Mouse (Mus musculus): Measurements from ENCODE around the gene Adcy7. TPM values are rescaled to one million over a fixed set of nuclear protein-coding genes. Genes with fewer than 3 reads are reported as not detected.
A peak's percentile ranks its signal among the peaks of the same experiment; 100 is the strongest.

Gene Adcy7
- polyA plus RNA-seq (2012; rRNA removed), result 6.4 and 7.7 TPM in 2 replicates

DNA sequence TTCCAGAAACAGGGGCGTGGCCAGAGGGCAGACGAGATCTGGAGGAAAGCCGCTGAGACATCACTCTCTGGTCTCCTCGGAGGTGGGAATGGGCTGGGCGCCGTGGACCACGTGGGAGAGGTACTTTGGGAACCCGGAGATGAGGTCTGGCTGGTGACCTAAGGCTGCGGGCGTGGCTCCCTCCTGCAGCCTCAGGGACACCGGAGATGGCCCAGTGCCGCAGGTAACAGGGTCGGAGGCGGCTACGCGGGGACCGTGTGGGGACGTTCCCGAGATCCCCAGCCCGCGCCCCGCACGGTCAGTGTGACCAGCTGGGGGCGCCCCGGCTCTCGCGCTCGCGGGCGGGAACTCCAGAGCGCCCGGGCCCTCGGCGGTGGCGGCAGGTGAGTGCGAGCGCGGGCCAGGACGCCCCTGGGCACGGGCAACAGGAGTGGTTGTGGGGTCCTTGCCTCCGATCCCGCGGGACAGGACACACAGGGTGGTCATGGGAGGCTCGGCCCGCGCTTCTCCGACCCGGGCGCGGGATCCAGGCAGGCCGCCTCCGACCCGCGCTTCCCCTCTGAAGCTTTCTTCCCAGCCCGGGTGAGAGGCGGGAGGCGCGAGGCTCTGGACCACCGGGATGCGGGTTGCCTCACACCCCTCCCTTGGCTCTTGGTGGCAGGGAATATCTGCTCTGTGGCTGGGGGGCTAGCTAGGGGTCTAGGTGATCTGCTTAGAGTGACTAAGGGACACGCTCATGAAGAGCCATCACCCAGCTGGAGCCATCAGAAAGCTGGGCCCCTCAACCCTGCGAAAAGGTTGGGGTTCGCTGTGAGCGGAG, at the start of gene Adcy7:
TSS of gene Adcy7 (plus strand) at position 173 of the 820 bp plus-strand sequence.
- H3K27me3 ChIP-seq (ENCODE audit: control insufficient read depth, insufficient read depth, low read length), result peaks cover 8% of the 10 kb centered on the region; the same call in 1 of the 2 replicates
- H3K36me3 ChIP-seq (ENCODE audit: control insufficient read depth, insufficient read depth, low read length), result no peaks in the 10 kb centered on the region
- no peak for TF ChIP-seq POLR2A (IDR thresholded peaks at IDR 0.05; ENCODE audit: low read depth, low read length)
- TF ChIP-seq CTCF (IDR thresholded peaks at IDR 0.05; ENCODE audit: extremely low read depth, insufficient read length, insufficient replicate concordance, low read depth, low read length), result no peak; the same call in 1 of the 2 replicates
- no peaks in the 10 kb centered on the region; the same call in 1 of the 2 replicates for H3K4me1 ChIP-seq (ENCODE audit: control insufficient read depth, insufficient read depth, insufficient read length, low read length)
- H3K27ac ChIP-seq (ENCODE audit: insufficient read depth, low read depth, low read length), result no peak within 1 kb of the TSS
- 7% methylated on average over 64 of the region's 64 CpGs for WGBS
- H3K4me3 ChIP-seq (ENCODE audit: low read depth, low read length), result peak within 1 kb of the TSS; percentile 59

DNA sequence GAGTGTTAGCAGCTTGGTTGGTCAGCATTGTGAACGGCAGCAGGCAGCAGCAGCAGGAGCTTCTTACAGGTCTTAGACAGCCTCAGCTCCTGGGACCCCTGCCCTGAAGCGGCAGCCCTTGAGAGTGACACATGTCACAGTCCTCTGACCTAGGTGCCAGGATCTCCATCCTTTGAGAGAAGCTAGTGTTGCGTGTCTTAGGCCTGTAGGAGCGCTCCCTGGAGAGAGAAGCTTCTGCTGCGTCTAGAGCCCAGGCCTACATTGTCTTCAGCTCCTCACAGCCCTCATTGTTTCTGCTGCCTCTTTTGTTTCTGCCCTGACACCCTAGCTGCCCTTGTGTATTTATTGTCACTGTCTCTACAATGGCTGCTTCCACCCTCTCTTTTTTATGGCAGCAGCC, 46.8 kb upstream of the Adcy7 start:
- Histone ChIP-seq H3K27me3 (ENCODE audit: control insufficient read depth, insufficient read depth, low read length) (no peaks in the 10 kb centered on the region), H3K4me1 (ENCODE audit: control insufficient read depth, insufficient read depth, insufficient read length, low read length) (peaks cover 10% of the 10 kb centered on the region), H3K27ac (ENCODE audit: insufficient read depth, low read depth, low read length) (no peak overlapping the region), H3K4me3 (ENCODE audit: low read depth, low read length) (no peak overlapping the region), H3K36me3 (ENCODE audit: control insufficient read depth, insufficient read depth, low read length) (no peaks in the 10 kb centered on the region)
- 96% methylated on average over 5 of the region's 5 CpGs for WGBS
- TF ChIP-seq CTCF (IDR thresholded peaks at IDR 0.05; ENCODE audit: extremely low read depth, insufficient read length, insufficient replicate concordance, low read depth, low read length) (no peak), POLR2A (IDR thresholded peaks at IDR 0.05; ENCODE audit: low read depth, low read length) (no peak)

DNA sequence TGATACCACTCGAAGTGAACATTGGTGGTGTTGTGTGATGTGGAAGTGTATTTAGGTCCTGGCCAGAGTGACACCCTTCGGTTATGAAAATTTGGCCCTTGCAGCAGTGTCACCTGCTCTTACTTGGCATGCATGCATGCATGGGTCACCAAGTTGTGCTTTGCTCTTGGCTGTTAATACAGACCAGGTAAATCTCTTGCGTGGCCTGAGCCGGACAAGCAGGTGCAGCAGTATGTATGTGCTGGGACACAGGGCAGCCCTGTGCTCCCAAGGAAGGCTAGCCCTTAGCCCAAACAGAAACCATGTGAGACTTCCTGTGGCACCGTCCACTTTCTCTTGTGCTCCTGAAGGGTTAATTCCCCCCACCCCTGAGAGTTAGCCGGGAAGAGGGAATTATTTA, 44.4 kb upstream of the Adcy7 start:
- no peak overlapping the region for H3K27ac ChIP-seq (ENCODE audit: insufficient read depth, low read depth, low read length)
- H3K36me3 ChIP-seq (ENCODE audit: control insufficient read depth, insufficient read depth, low read length), result no peaks in the 10 kb centered on the region
- H3K4me3 ChIP-seq (ENCODE audit: low read depth, low read length), result no peak overlapping the region
- H3K4me1 ChIP-seq (ENCODE audit: control insufficient read depth, insufficient read depth, insufficient read length, low read length), result peaks cover 17% of the 10 kb centered on the region
- no peaks in the 10 kb centered on the region for H3K27me3 ChIP-seq (ENCODE audit: control insufficient read depth, insufficient read depth, low read length)
- TF ChIP-seq POLR2A (IDR thresholded peaks at IDR 0.05; ENCODE audit: low read depth, low read length) (no peak), CTCF (IDR thresholded peaks at IDR 0.05; ENCODE audit: extremely low read depth, insufficient read length, insufficient replicate concordance, low read depth, low read length) (no peak)
- WGBS, result 59% methylated on average over 6 of the region's 6 CpGs

DNA sequence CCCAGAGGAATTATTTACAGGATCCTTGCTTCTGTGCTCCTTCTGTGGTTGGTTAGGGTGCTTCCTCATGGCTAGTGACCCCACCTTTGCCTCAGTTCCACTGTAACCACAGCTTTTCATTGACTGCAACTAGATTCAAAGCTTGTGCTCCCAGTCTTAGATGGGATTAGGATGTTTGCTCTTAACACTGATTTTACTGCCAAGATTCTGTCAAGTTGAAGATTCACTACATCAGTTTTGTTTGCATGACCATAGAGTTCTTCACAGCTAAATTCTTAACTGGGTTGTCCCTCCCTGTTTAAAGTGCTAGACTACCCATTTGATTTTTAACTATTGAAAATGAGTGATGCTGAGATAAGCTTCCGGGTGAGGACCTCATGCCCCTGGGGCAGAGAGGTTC, 43.9 kb upstream of the Adcy7 start:
- Histone ChIP-seq H3K4me3 (ENCODE audit: low read depth, low read length) (no peak overlapping the region), H3K27me3 (ENCODE audit: control insufficient read depth, insufficient read depth, low read length) (no peaks in the 10 kb centered on the region), H3K36me3 (ENCODE audit: control insufficient read depth, insufficient read depth, low read length) (no peaks in the 10 kb centered on the region), H3K27ac (ENCODE audit: insufficient read depth, low read depth, low read length) (peak overlapping the region; percentile 87), H3K4me1 (ENCODE audit: control insufficient read depth, insufficient read depth, insufficient read length, low read length) (peaks cover 19% of the 10 kb centered on the region)
- no peak for TF ChIP-seq CTCF (IDR thresholded peaks at IDR 0.05; ENCODE audit: extremely low read depth, insufficient read length, insufficient replicate concordance, low read depth, low read length)
- TF ChIP-seq POLR2A (IDR thresholded peaks at IDR 0.05; ENCODE audit: low read depth, low read length), result no peak
- WGBS, result 12% methylated on average over 1 of the region's 1 CpGs

DNA sequence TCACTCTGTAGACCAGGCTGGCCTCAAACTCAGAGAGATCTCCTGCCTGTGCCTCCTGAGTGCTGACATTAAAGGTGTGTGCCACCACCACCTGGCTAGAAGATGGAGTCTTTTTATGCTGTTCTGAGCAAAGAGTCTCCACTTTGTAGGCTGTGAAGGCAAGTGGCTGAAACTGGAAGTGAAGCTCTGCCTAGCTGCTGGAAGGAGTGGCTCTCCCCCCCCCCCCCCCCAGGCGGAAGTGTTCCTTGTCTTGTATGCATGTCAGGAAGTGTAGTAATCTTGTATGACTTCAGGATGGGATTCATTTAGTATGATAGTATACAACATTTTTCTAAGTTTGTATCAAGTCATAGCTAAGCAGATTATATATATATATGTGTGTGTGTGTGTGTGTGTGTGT, 43.4 kb upstream of the Adcy7 start:
- 0% methylated on average over 1 of the region's 1 CpGs for WGBS
- Histone ChIP-seq H3K27ac (ENCODE audit: insufficient read depth, low read depth, low read length) (peak overlapping the region; percentile 87), H3K4me3 (ENCODE audit: low read depth, low read length) (no peak overlapping the region), H3K36me3 (ENCODE audit: control insufficient read depth, insufficient read depth, low read length) (no peaks in the 10 kb centered on the region), H3K27me3 (ENCODE audit: control insufficient read depth, insufficient read depth, low read length) (no peaks in the 10 kb centered on the region), H3K4me1 (ENCODE audit: control insufficient read depth, insufficient read depth, insufficient read length, low read length) (peaks cover 23% of the 10 kb centered on the region)
- TF ChIP-seq CTCF (IDR thresholded peaks at IDR 0.05; ENCODE audit: extremely low read depth, insufficient read length, insufficient replicate concordance, low read depth, low read length), result no peak
- TF ChIP-seq POLR2A (IDR thresholded peaks at IDR 0.05; ENCODE audit: low read depth, low read length), result no peak

DNA sequence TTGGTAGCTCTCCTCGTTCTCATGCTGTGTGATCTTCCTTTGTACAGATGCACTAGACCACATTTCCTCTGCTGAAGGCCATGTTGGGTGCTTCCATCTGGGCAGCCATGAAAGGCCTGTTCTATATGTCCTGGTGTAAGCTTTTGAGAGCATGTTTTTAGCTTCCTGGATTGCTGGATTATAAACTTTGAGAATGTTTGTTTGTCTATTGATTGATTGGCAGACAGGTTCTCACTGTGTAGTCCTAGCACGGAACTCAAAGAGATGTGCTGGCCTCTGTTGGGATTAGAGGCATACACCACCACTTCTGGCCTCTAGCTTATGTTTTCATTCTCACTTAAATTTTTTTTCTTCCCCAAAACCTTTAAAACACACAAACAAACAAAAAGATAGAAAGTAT, 35.5 kb upstream of the Adcy7 start:
- H3K27ac ChIP-seq (ENCODE audit: insufficient read depth, low read depth, low read length), result no peak overlapping the region
- H3K36me3 ChIP-seq (ENCODE audit: control insufficient read depth, insufficient read depth, low read length), result no peaks in the 10 kb centered on the region
- no peak overlapping the region for H3K4me3 ChIP-seq (ENCODE audit: low read depth, low read length)
- 65% methylated on average over 2 of the region's 2 CpGs for WGBS
- TF ChIP-seq CTCF (IDR thresholded peaks at IDR 0.05; ENCODE audit: extremely low read depth, insufficient read length, insufficient replicate concordance, low read depth, low read length), result no peak
- no peak for TF ChIP-seq POLR2A (IDR thresholded peaks at IDR 0.05; ENCODE audit: low read depth, low read length)
- H3K27me3 ChIP-seq (ENCODE audit: control insufficient read depth, insufficient read depth, low read length), result no peaks in the 10 kb centered on the region
- peaks cover 12% of the 10 kb centered on the region; the same call in 1 of the 2 replicates for H3K4me1 ChIP-seq (ENCODE audit: control insufficient read depth, insufficient read depth, insufficient read length, low read length)

DNA sequence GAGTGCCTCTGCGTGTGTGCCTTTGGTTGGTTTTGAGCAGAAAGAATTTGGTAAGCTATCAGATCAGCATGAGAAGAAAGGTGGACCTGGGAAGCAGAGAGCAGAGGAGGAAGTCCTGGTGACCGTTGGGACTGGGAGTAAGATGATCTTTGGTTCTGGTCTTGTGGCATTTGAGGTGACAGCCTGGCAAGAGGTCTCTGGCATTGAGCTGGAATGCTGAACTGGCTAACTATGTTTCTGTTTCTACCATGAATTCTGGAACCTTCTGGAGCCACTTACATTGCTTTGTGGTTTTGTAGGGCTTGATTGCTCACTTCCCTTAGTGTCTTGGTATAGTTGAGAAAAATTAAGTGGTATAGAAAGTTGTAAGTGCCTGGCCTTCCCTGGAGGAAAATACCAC, 34.6 kb upstream of the Adcy7 start:
- H3K36me3 ChIP-seq (ENCODE audit: control insufficient read depth, insufficient read depth, low read length), result no peaks in the 10 kb centered on the region
- H3K4me1 ChIP-seq (ENCODE audit: control insufficient read depth, insufficient read depth, insufficient read length, low read length), result peaks cover 8% of the 10 kb centered on the region; the same call in 1 of the 2 replicates
- no peak overlapping the region for H3K4me3 ChIP-seq (ENCODE audit: low read depth, low read length)
- no peaks in the 10 kb centered on the region for H3K27me3 ChIP-seq (ENCODE audit: control insufficient read depth, insufficient read depth, low read length)
- 49% methylated on average over 2 of the region's 2 CpGs for WGBS
- no peak overlapping the region for H3K27ac ChIP-seq (ENCODE audit: insufficient read depth, low read depth, low read length)
- TF ChIP-seq POLR2A (IDR thresholded peaks at IDR 0.05; ENCODE audit: low read depth, low read length) (no peak), CTCF (IDR thresholded peaks at IDR 0.05; ENCODE audit: extremely low read depth, insufficient read length, insufficient replicate concordance, low read depth, low read length) (no peak)
